Mouse (Mus musculus) liver, embryonic 15.5 days (tissue): Measurements from ENCODE around the gene Trpv1. TPM values are rescaled to one million over a fixed set of nuclear protein-coding genes. Genes with fewer than 3 reads are reported as not detected.

Source experiments
- ATAC-seq: fragments of 200-750 bp; cut with Nextera tagmentation; 2 replicates; pipeline ENCODE4 v1.8.0; 2017; ENCODE audit warnings: moderate number of reproducible peaks, mild to moderate bottlenecking, moderate library complexity; ENCODE audit not compliant: insufficient read depth
- H3K27ac ChIP-seq: fragments of 300-500 bp; sonication (generic); replicated peaks from 2 replicates; pipeline ENCODE4 v1.5.1; 2015; ENCODE audit warnings: mild to moderate bottlenecking, inconsistent platforms
- H3K27me3 ChIP-seq: fragments of 300-500 bp; sonication (generic); 2 replicates; pipeline ENCODE4 v1.6.1; 2015; ENCODE audit warnings: mild to moderate bottlenecking, inconsistent platforms
- H3K36me3 ChIP-seq: fragments of 300-500 bp; sonication (generic); replicated peaks from 2 replicates; pipeline ENCODE4 v1.6.1; 2015; ENCODE audit warnings: moderate library complexity, mild to moderate bottlenecking, inconsistent platforms
- H3K4me1 ChIP-seq: fragments of 300-500 bp; sonication (generic); replicated peaks from 2 replicates; pipeline ENCODE4 v1.6.1; 2015; ENCODE audit warnings: inconsistent platforms
- H3K4me2 ChIP-seq: fragments of 300-500 bp; sonication (generic); 2 replicates; pipeline ENCODE4 v1.6.1; 2015; ENCODE audit warnings: moderate library complexity, mild to moderate bottlenecking, inconsistent platforms
- H3K4me3 ChIP-seq: fragments of 300-500 bp; sonication (generic); replicated peaks from 2 replicates; pipeline ENCODE4 v1.5.1; 2015; ENCODE audit warnings: mild to moderate bottlenecking, inconsistent platforms
- H3K9ac ChIP-seq: fragments of 300-500 bp; sonication (generic); 2 replicates; pipeline ENCODE4 v1.6.1; 2015; ENCODE audit warnings: moderate library complexity, mild to moderate bottlenecking, inconsistent platforms
- H3K9me3 ChIP-seq: fragments of 300-500 bp; sonication (generic); replicated peaks from 2 replicates; pipeline ENCODE4 v1.6.1; 2016; ENCODE audit warnings: inconsistent platforms
- WGBS: fragments of 180-500 bp; shearing (Covaris S2); methylation state at CpG from one replicate; pipeline ENCODE4 v1.1.7; 2015; ENCODE audit warnings: mixed read lengths; ENCODE audit not compliant: insufficient replicate concordance; 5-methylcytosine and 5-hydroxymethylcytosine counted together
- polyA plus RNA-seq: library from polyadenylated mRNA; unstranded; fragments of >200 nt; fragmentation: Nextera tagmentation; extraction: Ambion mirVana; gene quantifications from 2 replicates; pipeline ENCODE4 v1.2.1, GENCODE M21; 2015

Trpv1 gene
- polyA plus RNA-seq, 1 experiment from 2014 or later, result 0.35 TPM

DNA sequence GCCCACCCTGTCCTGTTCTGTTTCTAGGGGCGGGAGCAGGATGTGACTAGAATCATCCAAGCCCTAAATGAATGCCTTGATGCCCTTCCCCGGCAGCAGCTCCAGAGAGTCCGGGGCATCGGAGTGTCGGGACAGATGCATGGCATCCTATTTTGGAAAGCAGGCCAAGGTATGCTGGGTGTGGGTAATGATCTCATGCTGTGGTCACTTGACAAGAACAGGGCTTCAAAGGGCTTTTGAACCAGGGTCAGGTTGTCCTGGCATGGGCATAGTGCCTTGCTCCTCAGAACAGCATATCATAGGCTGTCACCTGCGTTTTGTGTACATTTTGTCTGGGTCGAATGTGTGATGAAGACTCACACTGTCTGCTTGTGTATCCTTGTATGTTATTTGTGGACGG lies 30.2 kb upstream of the Trpv1 start:
- no peaks in the 10 kb centered on the region for H3K36me3 ChIP-seq
- H3K9ac ChIP-seq, result no peak overlapping the region
- H3K27me3 ChIP-seq, result no peaks in the 10 kb centered on the region
- no peak for ATAC-seq
- no peaks in the 10 kb centered on the region for H3K9me3 ChIP-seq
- H3K27ac ChIP-seq, result no peak overlapping the region
- H3K4me1 ChIP-seq, result peaks cover 18% of the 10 kb centered on the region
- no peak overlapping the region for H3K4me2 ChIP-seq
- 74% methylated on average over 8 of the region's 8 CpGs for WGBS
- no peak overlapping the region for H3K4me3 ChIP-seq

DNA sequence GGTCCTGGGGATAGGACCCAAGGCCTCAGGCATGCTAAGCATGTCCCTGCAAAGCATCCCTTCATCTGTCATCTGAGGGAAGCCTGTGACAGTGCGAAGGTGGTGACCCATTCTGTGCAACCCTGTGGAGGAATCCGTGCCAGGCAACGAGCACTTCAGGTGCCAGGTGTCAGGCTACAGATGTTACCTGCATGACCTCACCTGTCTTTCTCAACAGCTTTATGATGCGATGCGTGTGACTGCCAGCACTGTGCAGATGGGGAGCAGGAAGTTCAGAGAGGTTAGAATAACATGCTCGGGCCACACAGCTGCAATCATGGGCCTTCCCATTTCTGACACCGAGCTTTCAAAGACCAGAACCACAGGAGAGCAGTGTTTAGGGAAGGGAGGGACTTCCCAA lies 28.9 kb upstream of the Trpv1 start:
- 64% methylated on average over 7 of the region's 7 CpGs for WGBS
- H3K9ac ChIP-seq, result no peak overlapping the region
- no peaks in the 10 kb centered on the region for H3K9me3 ChIP-seq
- peaks cover 10% of the 10 kb centered on the region for H3K4me1 ChIP-seq
- H3K4me2 ChIP-seq, result no peak overlapping the region
- no peak overlapping the region for H3K4me3 ChIP-seq
- H3K27ac ChIP-seq, result no peak overlapping the region
- H3K36me3 ChIP-seq, result no peaks in the 10 kb centered on the region
- no peak for ATAC-seq
- H3K27me3 ChIP-seq, result no peaks in the 10 kb centered on the region

DNA sequence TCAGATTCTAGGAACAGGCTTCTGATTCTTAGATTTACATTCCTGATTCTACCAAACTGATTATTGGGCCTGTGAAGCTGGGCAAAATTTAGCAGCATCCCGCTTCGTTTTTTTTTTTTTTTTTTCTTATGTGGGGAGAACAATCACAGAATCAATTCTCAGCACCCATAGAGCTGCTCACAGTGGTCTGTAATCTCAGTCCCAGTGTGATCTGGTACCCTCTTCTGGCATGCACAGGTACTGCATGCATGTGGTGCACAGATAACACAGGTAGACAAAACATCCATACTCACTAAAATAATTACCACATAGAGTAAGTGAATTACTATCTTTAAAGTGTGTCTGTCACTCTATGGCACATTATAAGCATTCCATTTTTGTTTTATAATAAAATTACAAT lies 26.5 kb upstream of the Trpv1 start:
- Histone ChIP-seq H3K4me2 (no peak overlapping the region), H3K4me1 (no peaks in the 10 kb centered on the region; the same call in 1 of the 2 replicates), H3K9me3 (no peaks in the 10 kb centered on the region), H3K4me3 (no peak overlapping the region), H3K27ac (no peak overlapping the region), H3K36me3 (no peaks in the 10 kb centered on the region), H3K27me3 (no peaks in the 10 kb centered on the region), H3K9ac (no peak overlapping the region)
- ATAC-seq, result no peak
- WGBS, result 68% methylated on average over 2 of the region's 2 CpGs

DNA sequence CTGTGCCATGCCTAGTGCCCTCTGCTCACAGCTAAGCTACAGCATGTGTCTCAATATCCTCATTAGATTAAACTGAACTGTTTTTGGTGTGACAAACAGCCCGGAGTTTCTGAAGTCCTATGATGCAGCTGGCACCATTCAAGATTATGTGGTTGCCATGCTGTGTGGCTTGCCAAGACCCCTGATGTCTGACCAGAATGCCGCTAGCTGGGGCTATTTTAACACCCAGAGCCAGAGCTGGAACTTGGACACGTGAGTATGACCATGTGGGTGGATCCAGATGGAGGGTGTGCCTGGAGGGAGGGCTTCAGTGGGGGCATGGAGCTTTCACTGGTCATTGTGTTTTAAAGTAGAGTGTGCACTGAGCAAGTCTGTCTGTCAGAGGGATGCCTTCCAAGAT lies 20.1 kb upstream of the Trpv1 start:
- 57% methylated on average over 3 of the region's 3 CpGs for WGBS
- ATAC-seq, result no peak
- Histone ChIP-seq H3K36me3 (peaks cover 3% of the 10 kb centered on the region; the same call in 1 of the 2 replicates), H3K9ac (no peak overlapping the region), H3K4me1 (no peaks in the 10 kb centered on the region; the same call in 1 of the 2 replicates), H3K27ac (no peak overlapping the region), H3K27me3 (no peaks in the 10 kb centered on the region), H3K4me3 (no peak overlapping the region), H3K4me2 (no peak overlapping the region), H3K9me3 (no peaks in the 10 kb centered on the region)

DNA sequence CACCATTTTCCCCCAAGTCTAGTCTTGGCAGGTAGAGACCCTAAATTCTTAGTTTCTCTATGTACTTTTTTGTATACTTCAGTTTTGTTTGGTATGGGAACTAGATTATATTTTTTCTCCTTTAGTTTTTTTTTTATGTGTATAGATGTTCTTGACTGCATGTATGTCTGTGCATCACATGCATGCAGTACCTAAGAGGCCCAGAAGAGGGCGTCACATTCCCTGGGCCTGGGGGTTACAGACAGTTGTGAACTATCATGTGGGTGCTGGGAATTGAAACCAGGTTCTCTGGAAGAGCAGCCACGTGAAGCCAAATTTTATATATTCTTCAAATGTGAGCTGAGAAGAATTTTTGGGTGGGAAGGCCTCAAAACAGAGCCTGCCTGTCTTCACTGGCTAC lies 14.4 kb upstream of the Trpv1 start:
- no peaks in the 10 kb centered on the region for H3K27me3 ChIP-seq
- 34% methylated on average over 2 of the region's 2 CpGs for WGBS
- no peak overlapping the region for H3K9ac ChIP-seq
- H3K9me3 ChIP-seq, result no peaks in the 10 kb centered on the region
- no peak overlapping the region for H3K4me2 ChIP-seq
- peaks cover 3% of the 10 kb centered on the region; the same call in 1 of the 2 replicates for H3K36me3 ChIP-seq
- no peak overlapping the region for H3K27ac ChIP-seq
- no peak overlapping the region for H3K4me3 ChIP-seq
- no peaks in the 10 kb centered on the region for H3K4me1 ChIP-seq
- ATAC-seq, result no peak

DNA sequence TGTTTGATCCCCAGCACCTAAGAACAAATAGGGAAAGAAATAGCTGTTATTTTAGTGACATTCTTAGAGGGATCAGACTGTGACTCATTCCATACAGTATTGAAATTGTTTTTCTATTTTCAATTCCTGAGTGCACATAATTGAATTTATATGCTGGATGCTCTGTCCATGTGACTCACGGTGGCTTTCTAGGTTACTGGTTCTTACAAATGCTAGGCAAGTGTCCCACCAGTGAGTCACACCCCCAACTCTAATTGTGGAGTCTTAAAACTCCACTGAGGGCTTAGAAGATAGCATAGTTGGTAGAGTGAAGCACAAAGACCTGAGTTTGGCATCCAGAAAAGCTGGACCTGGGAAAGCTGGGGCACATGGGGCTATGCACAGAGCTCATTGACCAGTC lies 13.4 kb upstream of the Trpv1 start:
- peaks cover 3% of the 10 kb centered on the region; the same call in 1 of the 2 replicates for H3K36me3 ChIP-seq
- H3K4me2 ChIP-seq, result no peak overlapping the region
- H3K9me3 ChIP-seq, result no peaks in the 10 kb centered on the region
- H3K9ac ChIP-seq, result no peak overlapping the region
- no peak for ATAC-seq
- no peak overlapping the region for H3K4me3 ChIP-seq
- no peaks in the 10 kb centered on the region for H3K27me3 ChIP-seq
- WGBS, result 69% methylated on average over 1 of the region's 1 CpGs
- H3K27ac ChIP-seq, result no peak overlapping the region
- no peaks in the 10 kb centered on the region for H3K4me1 ChIP-seq

DNA sequence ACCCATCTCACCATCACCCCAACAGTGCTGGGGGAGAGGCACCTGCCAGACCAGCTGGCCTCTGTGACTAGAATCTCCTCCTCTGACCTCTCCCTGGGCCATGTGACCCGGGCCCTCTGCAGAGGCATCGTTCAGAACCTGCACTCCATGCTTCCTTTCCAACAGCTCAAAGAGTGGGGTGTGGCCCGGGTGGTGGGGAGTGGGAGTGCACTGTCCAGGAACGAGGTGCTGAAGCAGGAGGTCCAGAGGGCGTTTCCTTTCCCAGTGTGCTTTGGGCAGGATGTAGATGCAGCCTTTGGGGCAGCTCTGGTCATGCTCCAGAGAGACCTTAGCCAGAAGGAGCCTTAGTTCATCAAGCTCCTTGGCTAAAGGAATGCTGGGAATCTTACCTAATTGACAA lies 11.2 kb upstream of the Trpv1 start:
- ATAC-seq, result no peak
- H3K36me3 ChIP-seq, result peaks cover 3% of the 10 kb centered on the region; the same call in 1 of the 2 replicates
- no peak overlapping the region for H3K4me3 ChIP-seq
- WGBS, result 25% methylated on average over 5 of the region's 5 CpGs
- no peaks in the 10 kb centered on the region for H3K9me3 ChIP-seq
- no peak overlapping the region for H3K4me2 ChIP-seq
- no peaks in the 10 kb centered on the region for H3K27me3 ChIP-seq
- H3K27ac ChIP-seq, result no peak overlapping the region
- H3K4me1 ChIP-seq, result no peaks in the 10 kb centered on the region
- no peak overlapping the region for H3K9ac ChIP-seq

DNA sequence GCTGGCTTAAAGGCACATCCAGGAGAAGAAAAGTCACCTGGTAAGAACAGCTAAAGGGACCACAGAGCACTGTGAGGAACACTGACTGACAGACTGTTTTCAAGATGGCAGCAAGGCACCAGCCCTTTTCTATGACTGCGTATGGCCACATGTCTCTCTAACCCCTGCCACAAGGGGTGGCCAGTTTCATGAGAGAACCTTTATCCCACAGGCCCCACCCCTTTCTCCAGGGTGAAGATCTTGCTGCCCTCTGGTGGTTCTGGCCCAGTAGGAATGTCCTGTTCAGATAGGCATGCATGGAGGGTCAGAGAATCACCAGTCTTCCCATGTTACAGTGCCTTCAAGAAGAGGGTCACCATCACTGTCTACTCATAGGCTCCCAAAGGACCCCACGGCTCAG lies 10.1 kb upstream of the Trpv1 start:
- Histone ChIP-seq H3K9me3 (no peaks in the 10 kb centered on the region), H3K4me2 (no peak overlapping the region), H3K27ac (no peak overlapping the region), H3K27me3 (no peaks in the 10 kb centered on the region), H3K9ac (no peak overlapping the region), H3K36me3 (no peaks in the 10 kb centered on the region; the same call in 1 of the 2 replicates), H3K4me3 (no peak overlapping the region), H3K4me1 (no peaks in the 10 kb centered on the region)
- no peak for ATAC-seq
- WGBS, result 40% methylated on average over 2 of the region's 2 CpGs

DNA sequence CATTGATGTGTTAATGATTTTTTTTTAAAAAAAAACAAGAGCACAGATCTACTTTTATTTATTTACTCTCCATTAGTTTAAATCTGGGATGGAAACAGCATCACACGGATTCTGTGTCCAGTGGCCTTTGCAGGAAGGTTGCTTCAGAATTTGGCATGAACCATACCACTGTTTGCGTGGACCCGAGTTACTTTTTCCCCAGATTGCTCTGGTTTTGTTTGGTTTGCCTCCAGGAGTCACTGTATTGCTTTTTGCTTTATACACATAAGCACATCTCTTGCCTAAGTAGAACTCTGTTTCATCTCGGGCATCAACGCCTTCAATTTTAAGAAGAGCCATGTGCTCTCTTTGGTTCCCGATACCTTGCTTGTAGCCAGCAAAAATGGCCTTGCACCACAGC lies 8.2 kb upstream of the Trpv1 start:
- ATAC-seq, result no peak
- Histone ChIP-seq H3K27me3 (no peaks in the 10 kb centered on the region), H3K4me3 (no peak overlapping the region), H3K27ac (no peak overlapping the region), H3K9ac (no peak overlapping the region), H3K4me1 (no peaks in the 10 kb centered on the region), H3K4me2 (no peak overlapping the region), H3K36me3 (no peaks in the 10 kb centered on the region), H3K9me3 (no peaks in the 10 kb centered on the region)
- WGBS, result 64% methylated on average over 6 of the region's 6 CpGs

DNA sequence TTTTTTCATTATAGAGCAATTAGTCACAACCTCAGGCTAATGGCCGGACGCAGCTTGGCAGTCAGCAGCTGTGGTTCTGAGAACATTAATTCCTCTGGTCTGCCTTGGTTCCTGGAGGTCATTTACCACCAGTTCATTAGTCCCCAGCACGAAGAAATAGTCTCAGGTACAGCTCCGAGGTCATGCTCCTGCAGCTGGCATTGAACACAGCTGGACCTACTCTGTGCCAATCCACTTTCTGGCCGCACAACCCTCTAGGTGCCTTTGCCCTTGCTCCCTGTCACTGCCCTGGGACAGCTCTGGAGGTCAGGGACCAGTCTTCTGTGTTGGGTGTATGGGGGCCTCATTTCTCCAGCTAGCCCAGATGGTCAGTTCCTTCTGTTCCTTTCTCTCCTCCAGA lies 5.2 kb upstream of the Trpv1 start:
- 52% methylated on average over 5 of the region's 5 CpGs for WGBS
- H3K27me3 ChIP-seq, result no peaks in the 10 kb centered on the region
- ATAC-seq, result no peak
- no peak overlapping the region for H3K9ac ChIP-seq
- H3K4me2 ChIP-seq, result no peak overlapping the region
- H3K36me3 ChIP-seq, result no peaks in the 10 kb centered on the region
- H3K4me3 ChIP-seq, result no peak overlapping the region
- no peaks in the 10 kb centered on the region for H3K4me1 ChIP-seq
- H3K9me3 ChIP-seq, result no peaks in the 10 kb centered on the region
- H3K27ac ChIP-seq, result no peak overlapping the region

DNA sequence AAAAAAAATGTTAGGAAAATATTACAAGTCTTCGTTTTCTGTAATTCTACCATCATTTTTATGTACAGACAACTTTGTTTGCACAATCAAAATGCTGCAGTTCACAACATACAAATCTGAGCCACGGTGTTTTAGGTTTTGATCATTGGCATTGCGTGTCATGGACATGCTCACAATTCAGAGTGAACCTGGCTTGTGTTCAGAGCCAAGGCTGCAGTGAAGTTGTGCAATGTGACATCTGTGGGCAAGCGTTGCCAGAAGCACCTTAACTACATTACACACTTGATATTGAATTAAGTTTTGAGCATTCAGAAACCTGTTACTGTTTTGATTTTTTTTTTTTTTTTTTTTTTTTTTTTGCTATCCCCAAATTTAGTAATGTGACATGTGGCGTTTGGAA lies 4.0 kb upstream of the Trpv1 start:
- H3K4me2 ChIP-seq, result no peak overlapping the region
- H3K27me3 ChIP-seq, result no peaks in the 10 kb centered on the region
- H3K36me3 ChIP-seq, result no peaks in the 10 kb centered on the region
- H3K9ac ChIP-seq, result no peak overlapping the region
- no peak overlapping the region for H3K4me3 ChIP-seq
- H3K27ac ChIP-seq, result no peak overlapping the region
- H3K9me3 ChIP-seq, result no peaks in the 10 kb centered on the region
- WGBS, result 56% methylated on average over 5 of the region's 5 CpGs
- ATAC-seq, result no peak
- H3K4me1 ChIP-seq, result no peaks in the 10 kb centered on the region

DNA sequence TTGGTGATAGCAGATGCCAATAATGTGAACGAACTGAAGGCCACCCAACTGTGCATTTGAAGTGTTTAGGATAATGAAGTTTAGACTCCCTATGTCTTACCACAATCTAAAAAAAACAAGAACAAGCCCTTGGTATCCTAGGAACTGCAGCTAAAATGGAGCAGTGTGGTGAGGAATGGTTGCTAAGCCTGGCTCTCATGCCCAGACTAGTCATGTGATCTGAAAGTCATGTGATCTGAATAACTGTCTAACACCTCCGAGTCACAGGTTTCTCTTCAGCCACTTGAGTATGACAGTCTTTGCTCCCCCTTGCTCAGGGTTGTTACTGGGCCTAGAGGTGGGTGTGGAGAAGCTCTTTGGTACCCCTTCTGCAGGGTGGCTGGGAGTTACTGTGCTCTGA lies 1.6 kb upstream of the Trpv1 start:
- H3K4me2 ChIP-seq, result no peak overlapping the region

More for the DNA sequence above, 1.6 kb upstream of the Trpv1 start:
- Histone ChIP-seq H3K9me3 (no peaks in the 10 kb centered on the region), H3K9ac (no peak overlapping the region), H3K4me3 (no peak overlapping the region), H3K4me1 (no peaks in the 10 kb centered on the region), H3K36me3 (no peaks in the 10 kb centered on the region), H3K27ac (no peak overlapping the region), H3K27me3 (no peaks in the 10 kb centered on the region)
- WGBS, result 39% methylated on average over 2 of the region's 2 CpGs
- ATAC-seq, result no peak
